Mouse (Mus musculus): ENCODE data around the gene Tspan13.

Tspan13 gene

DNA sequence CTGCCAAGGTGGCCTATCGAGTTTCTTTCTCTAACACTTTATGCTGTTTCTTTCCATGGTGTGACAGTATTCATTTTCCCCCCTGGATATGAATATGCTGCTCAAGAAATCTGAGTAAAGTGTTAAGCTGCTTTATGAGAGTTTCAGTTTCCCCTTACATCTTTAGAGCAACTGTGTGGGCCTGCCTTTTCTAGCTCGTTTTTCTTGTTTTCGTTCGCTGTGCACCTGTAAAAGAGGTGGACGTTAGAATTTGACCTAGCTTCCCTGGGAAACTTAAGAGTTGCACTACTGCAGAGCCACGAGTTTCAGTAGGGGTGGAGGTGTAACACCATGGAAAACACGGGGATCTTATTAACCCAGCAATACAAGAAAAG is 75.5 kb downstream of the Tspan13 start:
- no peak for DNase-seq

DNA sequence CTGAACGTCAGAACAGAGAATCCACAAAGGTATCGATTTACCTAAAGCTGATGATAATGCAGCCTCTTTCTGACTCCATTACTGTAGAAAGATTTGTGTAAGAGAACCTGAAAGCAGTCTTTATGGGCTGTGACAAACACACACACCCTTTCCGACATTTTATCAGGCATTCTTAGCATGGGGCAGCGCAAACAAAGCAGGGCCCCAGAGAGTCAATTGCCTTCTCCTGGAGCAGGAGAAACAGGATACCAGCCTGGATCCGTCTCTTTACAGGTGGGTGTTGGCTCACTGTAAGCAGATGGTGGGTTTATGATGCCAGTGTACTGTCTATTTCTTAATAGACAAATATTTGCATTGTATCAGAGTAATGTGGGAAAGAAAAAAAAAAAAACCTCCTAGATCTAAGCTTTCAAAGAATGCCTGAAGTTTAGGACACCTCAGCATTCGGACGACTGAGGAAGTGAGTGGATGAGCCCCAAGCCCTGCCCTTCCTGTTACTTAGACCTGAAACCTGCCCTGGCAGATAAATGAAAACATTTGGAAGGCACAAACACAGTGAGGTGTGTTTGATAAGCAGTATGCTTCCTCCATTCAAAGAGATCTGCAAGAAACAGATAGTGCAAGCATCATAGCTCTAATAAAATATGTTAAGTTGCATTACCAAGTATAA is 76.1 kb downstream of the Tspan13 start:
- peak; percentile 5 for DNase-seq
